Mouse (Mus musculus) E14TG2a.4 (cell line): ENCODE data around the gene Adprm.

Source experiments
- CTCF ChIP-seq: conservative IDR thresholded peaks from 2 replicates; pipeline ENCODE4 v1.5.1; 2014; ENCODE audit warnings: low read length
- NANOG ChIP-seq: IDR thresholded peaks from 2 replicates; pipeline ENCODE4 v1.6.1; 2014; ENCODE audit warnings: borderline replicate concordance, low read length, mixed read lengths
- POU5F1 ChIP-seq: IDR thresholded peaks from 2 replicates; pipeline ENCODE4 v1.6.1; 2014; ENCODE audit warnings: low read length, borderline replicate concordance

DNA sequence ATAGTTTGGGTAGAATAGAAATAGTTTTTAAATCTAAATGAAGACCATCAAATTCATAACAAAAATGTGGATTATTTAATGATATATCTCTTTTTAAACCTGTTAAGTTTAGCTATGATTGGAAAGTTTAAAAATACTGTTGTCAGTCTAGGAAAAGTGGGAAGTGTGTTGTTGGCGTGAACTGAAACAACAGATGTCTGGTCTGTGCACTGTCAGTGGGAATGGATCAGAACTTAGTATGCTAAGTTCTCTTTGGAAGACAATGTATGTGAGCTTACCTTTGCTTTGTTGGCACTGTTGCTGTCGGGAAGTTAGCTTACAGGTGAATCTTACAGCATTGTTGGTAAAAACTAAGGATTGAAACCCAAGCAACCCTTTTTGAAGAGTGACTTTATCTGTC is 8.9 kb upstream of the Adprm start:
- TF ChIP-seq POU5F1 = no peak
- TF ChIP-seq CTCF = no peak
- no peak for TF ChIP-seq NANOG
